Mouse (Mus musculus) lung, postnatal 10 days (tissue): ENCODE data around the gene Phc1.
"Not testable (repeated sequence)": the region's sequence is repeated elsewhere in the genome, so short reads cannot be mapped to it uniquely, and the experiment has no call there.

Source experiments
- DNase-seq: peaks from one replicate; pipeline ENCODE4 v3.0.0; 2021

Phc1 gene

GRCm38 (mm10) chr6:122340349-122341000 lies at the start of gene Phc1:
Phc1 (minus strand) TSS chr6:122340561.
- DNase-seq = peak; percentile 40

- not testable (repeated sequence) for DNase-seq
These were observed 49.6 kb upstream of the Phc1 start for GRCm38 (mm10) chr6:122389986-122390385.

GRCm38 (mm10) chr6:122387177-122388028 lies 47.0 kb upstream of the Phc1 start:
- DNase-seq = not testable (repeated sequence)

- DNase-seq = no peak
These were observed 45.4 kb upstream of the Phc1 start for GRCm38 (mm10) chr6:122385724-122386123.

- no peak for DNase-seq
These were observed 44.5 kb upstream of the Phc1 start for GRCm38 (mm10) chr6:122384886-122385285.

- DNase-seq = no peak
These were observed 42.9 kb upstream of the Phc1 start for GRCm38 (mm10) chr6:122383211-122383610.

- DNase-seq = no peak
These were observed 41.7 kb upstream of the Phc1 start for GRCm38 (mm10) chr6:122382046-122382445.

GRCm38 (mm10) chr6:122368245-122368644 lies 27.9 kb upstream of the Phc1 start:
- DNase-seq = no peak

- no peak for DNase-seq
These were observed 26.6 kb upstream of the Phc1 start for GRCm38 (mm10) chr6:122366976-122367375.

- no peak for DNase-seq
These were observed 25.9 kb upstream of the Phc1 start for GRCm38 (mm10) chr6:122366287-122366686.

- DNase-seq = no peak
These were observed 25.3 kb upstream of the Phc1 start for GRCm38 (mm10) chr6:122365706-122366105.

GRCm38 (mm10) chr6:122357089-122357488 lies 16.7 kb upstream of the Phc1 start:
- DNase-seq = no peak

- DNase-seq = no peak
These were observed 15.5 kb upstream of the Phc1 start for GRCm38 (mm10) chr6:122355909-122356308.

- DNase-seq = not testable (repeated sequence)
These were observed 7.0 kb upstream of the Phc1 start for GRCm38 (mm10) chr6:122347326-122347725.

GRCm38 (mm10) chr6:122346399-122346798 lies 6.0 kb upstream of the Phc1 start:
- no peak for DNase-seq

- DNase-seq = no peak
These were observed 5.4 kb upstream of the Phc1 start for GRCm38 (mm10) chr6:122345731-122346130.

- DNase-seq = no peak
These were observed 4.2 kb upstream of the Phc1 start for GRCm38 (mm10) chr6:122344386-122345116.

GRCm38 (mm10) chr6:122343719-122344118 lies 3.4 kb upstream of the Phc1 start:
- DNase-seq = no peak

GRCm38 (mm10) chr6:122342125-122342524 lies 1.8 kb upstream of the Phc1 start:
- no peak for DNase-seq

- peak; percentile 16 for DNase-seq
These were observed 863 bp upstream of the Phc1 start for GRCm38 (mm10) chr6:122341038-122341810.

GRCm38 (mm10) chr6:122339648-122340341 lies 566 bp downstream of the Phc1 start:
- DNase-seq = peak; percentile 87

- peak; percentile 73 for DNase-seq
These were observed 1.2 kb downstream of the Phc1 start for GRCm38 (mm10) chr6:122339047-122339647.
